Mouse (Mus musculus): Measurements from ENCODE around the gene Mcrip2.

DNA sequence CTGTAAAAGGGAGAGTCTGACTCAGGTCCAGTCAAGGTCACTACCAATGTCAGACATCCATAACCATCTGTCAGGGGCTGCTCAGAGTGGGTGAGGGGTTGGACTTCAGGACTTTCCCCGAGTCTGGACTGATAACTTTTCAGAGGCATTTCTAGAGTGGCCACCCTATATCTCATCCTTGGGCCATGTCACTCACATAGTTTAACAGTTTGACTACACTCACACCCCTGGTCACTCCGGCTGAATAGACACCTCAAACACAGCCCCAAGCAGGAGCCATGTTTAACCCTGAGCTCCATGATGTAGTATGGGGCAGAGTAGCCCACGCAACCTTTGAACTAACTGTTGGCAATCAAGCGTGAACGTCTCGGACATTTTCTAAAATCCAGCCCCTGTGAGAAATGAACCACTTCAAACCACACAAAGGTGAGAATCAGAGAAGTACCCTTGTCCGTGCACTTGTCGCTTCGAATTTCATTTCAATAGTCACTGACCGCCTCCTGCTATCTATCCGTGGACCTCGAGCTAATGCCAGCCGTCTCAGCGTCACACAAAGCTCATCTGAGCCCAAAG lies 5.7 kb upstream of the Mcrip2 start:
- TF ChIP-seq CTCF (IDR thresholded peaks at IDR 0.05; ENCODE audit: low read depth): no peak
- TF ChIP-seq EP300 (optimal IDR thresholded peaks at IDR 0.05): no peak
